Comparison of ENCODE assay signal across 17 mouse cellular contexts in the genomic region with DNA sequence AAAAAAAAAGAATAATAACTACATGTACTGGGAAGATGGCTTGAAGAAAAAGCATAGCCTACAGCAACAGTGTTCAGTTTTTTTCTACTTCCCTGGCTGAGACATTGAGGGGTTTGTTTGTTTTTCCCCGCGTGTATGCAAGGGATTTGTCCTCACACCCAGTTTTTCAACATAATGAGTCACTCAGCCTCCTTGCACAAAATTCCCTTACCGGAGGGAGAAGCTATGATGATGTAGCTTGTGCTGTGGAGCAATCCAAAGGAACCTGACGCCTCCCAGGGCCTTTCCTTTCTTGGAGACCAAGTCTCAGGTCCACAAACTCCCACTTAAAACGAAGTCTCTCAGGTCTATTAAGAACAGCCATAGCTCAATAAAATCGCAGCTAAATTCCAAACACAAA. TPM values are rescaled to one million over a fixed set of nuclear protein-coding genes. Genes with fewer than 3 reads are reported as not detected.
DNase-seq lines count a peak whose midpoint lies in the region; ATAC-seq lines count a peak whose summit lies in the region.
"Had no signal": no experiment of that assay in that cellular context is flagged by ENCODE, and none has a peak within 500 bp of the region (broad histone marks: within the 10 kb centered on the region; RNA-seq: fewer than 3 reads in every experiment).

No protein-coding gene starts in this region.

- ATAC-seq in limb, embryonic 13.5 days (ENCODE audit: low FRiP score, low read depth): no peak; the same call in 1 of the 2 replicates
- no peak for ATAC-seq in lung, embryonic 16.5 days (ENCODE audit: low read depth)

- H3K9ac ChIP-seq in limb, embryonic 13.5 days: no peak overlapping the region
- no peak overlapping the region for H3K9ac ChIP-seq in lung, embryonic 16.5 days (ENCODE audit: low read length)
- H3K9ac ChIP-seq: forebrain, embryonic 13.5 days; heart, embryonic 13.5 days; liver, embryonic 13.5 days had no signal

- peaks cover 28% of the 10 kb centered on the region for H3K27me3 ChIP-seq in limb, embryonic 13.5 days
- peaks cover 40% of the 10 kb centered on the region for H3K27me3 ChIP-seq in limb, embryonic 10.5 days (ENCODE audit: low read depth, poor library complexity, severe bottlenecking)
- peaks cover 5% of the 10 kb centered on the region for H3K27me3 ChIP-seq in lung, embryonic 16.5 days (ENCODE audit: control insufficient read depth, insufficient read depth, low read depth, low read length)

- H3K4me1 ChIP-seq in limb, embryonic 13.5 days: peaks cover 15% of the 10 kb centered on the region
- peaks cover 9% of the 10 kb centered on the region for H3K4me1 ChIP-seq in limb, embryonic 10.5 days
- peaks cover 6% of the 10 kb centered on the region; the same call in 1 of the 2 replicates for H3K4me1 ChIP-seq in lung, embryonic 16.5 days (replicated peaks; ENCODE audit: control insufficient read depth, insufficient read depth, low read length)
- H3K4me1 ChIP-seq: liver, embryonic 13.5 days had no signal

- H3K36me3 ChIP-seq in limb, embryonic 13.5 days: no peaks in the 10 kb centered on the region
- no peaks in the 10 kb centered on the region for H3K36me3 ChIP-seq in limb, embryonic 10.5 days
- no peaks in the 10 kb centered on the region for H3K36me3 ChIP-seq in lung, embryonic 16.5 days (ENCODE audit: control insufficient read depth, insufficient read depth, low read length)
- H3K36me3 ChIP-seq: heart, embryonic 13.5 days; liver, embryonic 13.5 days had no signal

- peak overlapping the region; percentile 98 for H3K4me2 ChIP-seq in limb, embryonic 13.5 days (replicated peaks)
- H3K4me2 ChIP-seq in lung, embryonic 16.5 days (ENCODE audit: low read depth, low read length): peak overlapping the region; percentile 90
- H3K4me2 ChIP-seq: liver, embryonic 13.5 days had no signal

- H3K9me3 ChIP-seq in limb, embryonic 13.5 days: no peaks in the 10 kb centered on the region
- H3K9me3 ChIP-seq in limb, embryonic 10.5 days (replicated peaks): no peaks in the 10 kb centered on the region
- H3K9me3 ChIP-seq in lung, embryonic 16.5 days (ENCODE audit: control insufficient read depth, low read length): no peaks in the 10 kb centered on the region
- H3K9me3 ChIP-seq: forebrain, embryonic 13.5 days; heart, embryonic 13.5 days; liver, embryonic 13.5 days had no signal

- intact Hi-C loops in heart, postnatal 25 days (cut with DNase I): no loop called here
- intact Hi-C loops in left cerebral cortex, postnatal 4 days (cut with DNase I): no loop called here

- H3K4me3 ChIP-seq in limb, embryonic 13.5 days: no peak overlapping the region
- H3K4me3 ChIP-seq in limb, embryonic 10.5 days: no peak overlapping the region
- H3K4me3 ChIP-seq in lung, embryonic 16.5 days (ENCODE audit: low read length): peak overlapping the region; percentile 12; the same call in 1 of the 2 replicates
- H3K4me3 ChIP-seq: liver, embryonic 13.5 days had no signal

- H3K27ac ChIP-seq in limb, embryonic 13.5 days: no peak overlapping the region
- H3K27ac ChIP-seq in limb, embryonic 10.5 days: no peak overlapping the region
- no peak overlapping the region for H3K27ac ChIP-seq in lung, embryonic 16.5 days (ENCODE audit: low read length)
- H3K27ac ChIP-seq: forebrain, embryonic 13.5 days; heart, embryonic 13.5 days; liver, embryonic 13.5 days had no signal

- 25% methylated on average over 6 of the region's 6 CpGs for WGBS in limb, embryonic 13.5 days
- WGBS in limb, embryonic 10.5 days: 37% methylated on average over 6 of the region's 6 CpGs
- 23% methylated on average over 6 of the region's 6 CpGs for WGBS in lung, embryonic 16.5 days

- DNase-seq in heart, adult 11 months: peak; percentile 74
- no peak for DNase-seq in heart, postnatal 25 days (ENCODE audit: low spot score)
- no peak for DNase-seq in limb, embryonic 10.5 days (ENCODE audit: low spot score)
- peak; percentile 2 for DNase-seq in ES-CJ7 (ENCODE audit: low read depth, low spot score)
- no peak for DNase-seq in left cerebral cortex, postnatal 4 days
- no peak for DNase-seq in frontal cortex, postnatal 14 days (ENCODE audit: low spot score in 2 of 2)
- DNase-seq: cerebellum, postnatal 10 days; embryo, embryonic 11 days; gastrocnemius, postnatal 36 days; liver, embryonic 13.5 days; thymus, adult 18-20 months had no signal

RNA-seq across cellular contexts. Expression of a gene that starts 1.3 kb away (rescaled TPM):
- under 1 TPM; 0.70 to 0.86 TPM for total RNA-seq in heart, postnatal 25 days (2021)
- 1.1 and 1.4 TPM in 2 replicates for polyA plus RNA-seq in limb, embryonic 13.5 days (2015; fragmentation: Nextera tagmentation; extraction: Ambion mirVana)
- polyA plus RNA-seq in limb, embryonic 10.5 days (2016; fragmentation: Nextera tagmentation; extraction: Ambion mirVana): 0.74 and 1.1 TPM in 2 replicates
- 4.7 and 4.9 TPM in 2 replicates for polyA plus RNA-seq in lung, embryonic 16.5 days (2015; fragmentation: Nextera tagmentation; extraction: Ambion mirVana)
- under 1 TPM; 0.62 to 0.77 TPM for total RNA-seq in left cerebral cortex, postnatal 4 days (2021)
- total RNA-seq: gastrocnemius, postnatal 36 days; hematopoietic stem cell, adult 5-6 weeks; megakaryocyte, adult 5-6 weeks had no signal
- polyA plus RNA-seq: liver, embryonic 13.5 days had no signal

Comparison
In these comparisons a context has a peak if more than half of its experiments do, and no peak if none do; other contexts are left out.
1. DNase-seq: peak in heart, adult 11 months (single experiment) and ES-CJ7 (single experiment); none in heart, postnatal 25 days (single experiment), limb, embryonic 10.5 days (single experiment), left cerebral cortex, postnatal 4 days (single experiment) and frontal cortex, postnatal 14 days (0 of 2).